Mouse (Mus musculus) limb, embryonic 14.5 days (tissue): ENCODE results near the gene Hspb9. TPM values are rescaled to one million over a fixed set of nuclear protein-coding genes. Genes with fewer than 3 reads are reported as not detected.

Experiments
- ATAC-seq: fragments of 200-750 bp; cut with Nextera tagmentation; 2 replicates; pipeline ENCODE4 v1.8.0; 2017; ENCODE audit warnings: low read depth, moderate number of reproducible peaks, moderate TSS enrichment; ENCODE audit not compliant: low FRiP score
- DNase-seq: peaks from one replicate; pipeline ENCODE4 v3.0.0-alpha.2; 2015; ENCODE audit warnings: low spot score
- H3K27ac ChIP-seq: fragments of 300-500 bp; sonication (generic); replicated peaks from 2 replicates; pipeline ENCODE4 v1.5.1; 2014; ENCODE audit warnings: low read depth, mild to moderate bottlenecking, low read length, moderate library complexity, mixed read lengths
- H3K27me3 ChIP-seq: fragments of 300-500 bp; sonication (generic); 2 replicates; pipeline ENCODE4 v1.6.1; 2014; ENCODE audit warnings: low read length, mixed read lengths; ENCODE audit not compliant: control insufficient read depth, insufficient read depth
- H3K36me3 ChIP-seq: fragments of 300-500 bp; sonication (generic); 2 replicates; pipeline ENCODE4 v1.6.1; 2014; ENCODE audit warnings: mild to moderate bottlenecking, low read length, moderate library complexity, mixed read lengths; ENCODE audit not compliant: control insufficient read depth, insufficient read depth
- H3K4me1 ChIP-seq: fragments of 300-500 bp; sonication (generic); 2 replicates; pipeline ENCODE4 v1.6.1; 2014; ENCODE audit warnings: antibody characterized with exemption, low read length, mixed read lengths; ENCODE audit not compliant: control insufficient read depth, insufficient read depth
- H3K4me2 ChIP-seq: fragments of 300-500 bp; sonication (generic); replicated peaks from 2 replicates; pipeline ENCODE4 v1.6.1; 2014; ENCODE audit warnings: low read depth, mild to moderate bottlenecking, low read length, moderate library complexity; ENCODE audit not compliant: severe bottlenecking
- H3K4me3 ChIP-seq: fragments of 300-500 bp; sonication (generic); replicated peaks from 2 replicates; pipeline ENCODE4 v1.5.1; 2014; ENCODE audit warnings: low read length
- H3K9ac ChIP-seq: fragments of 300-500 bp; sonication (generic); 2 replicates; pipeline ENCODE4 v1.6.1; 2014; ENCODE audit warnings: mild to moderate bottlenecking, low read depth, low read length, moderate library complexity; ENCODE audit not compliant: severe bottlenecking
- H3K9me3 ChIP-seq: fragments of 300-500 bp; sonication (generic); 2 replicates; pipeline ENCODE4 v1.6.1; 2016; ENCODE audit warnings: low read length; ENCODE audit not compliant: control insufficient read depth
- POLR2A ChIP-seq: fragments of 200-500 bp; IDR thresholded peaks from 2 replicates; pipeline ENCODE4 v1.8.0; 2012; ENCODE audit warnings: inconsistent platforms, mild to moderate bottlenecking, moderate library complexity, borderline replicate concordance; ENCODE audit not compliant: insufficient read depth, insufficient read length; ENCODE audit errors: extremely low read depth
- WGBS: fragments of 180-500 bp; shearing (Covaris S2); extraction: QIAGEN DNeasy Blood & Tissue Kit; methylation state at CpG from one replicate; pipeline ENCODE4 v1.1.7; 2014; 5-methylcytosine and 5-hydroxymethylcytosine counted together
- polyA plus RNA-seq, 2 experiments: library from polyadenylated mRNA; depleted of rRNA in 1 of 2; stranded (reverse) in 1 of 2; unstranded in 1 of 2; fragments of >200 nt; fragmentation: Nextera tagmentation in 1 of 2; extraction: Ambion mirVana in 1 of 2; gene quantifications; 2 replicates each; pipeline versions ENCODE4 v1.2.1 to v1.2.3; 2012 to 2014

Gene Hspb9
- polyA plus RNA-seq (2012; rRNA removed) (not detected in 2 replicates), polyA plus RNA-seq (2014; fragmentation: Nextera tagmentation; extraction: Ambion mirVana) (0.77 TPM in 1 of 2 replicates, not detected in the other)

- TF ChIP-seq POLR2A = 0 out of 2 replicates have a peak, but pooled peaks have one; percentile 13
- Histone ChIP-seq H3K4me3 (peak within 1 kb of the TSS; percentile 23), H3K9ac (peak within 1 kb of the TSS; percentile 13; the same call in 1 of the 2 replicates), H3K9me3 (no peaks in the 10 kb centered on the region), H3K27me3 (no peaks in the 10 kb centered on the region), H3K4me2 (peak within 1 kb of the TSS; percentile 72), H3K27ac (0 out of 2 replicates have a peak within 1 kb of the TSS, but pooled peaks have one; percentile 39), H3K36me3 (peaks cover 57% of the 10 kb centered on the region), H3K4me1 (peaks cover 23% of the 10 kb centered on the region)
- no peak for ATAC-seq
- WGBS = 8% methylated on average over 38 of the region's 38 CpGs
- peak; percentile 58 for DNase-seq
Observed at GRCm38 (mm10) chr11:100713735-100714533, at the start of gene Hspb9. Hspb9 (plus strand) TSS chr11:100713850.

- H3K4me1 ChIP-seq = peaks cover 8% of the 10 kb centered on the region; the same call in 1 of the 2 replicates
- H3K9me3 ChIP-seq = no peaks in the 10 kb centered on the region
- H3K36me3 ChIP-seq = no peaks in the 10 kb centered on the region
- H3K27me3 ChIP-seq = peaks cover 6% of the 10 kb centered on the region; the same call in 1 of the 2 replicates
- DNase-seq = no peak
- 59% methylated on average over 1 of the region's 1 CpGs for WGBS
- no peak overlapping the region for H3K27ac ChIP-seq
- ATAC-seq = no peak
- no peak overlapping the region for H3K4me3 ChIP-seq
- H3K4me2 ChIP-seq = no peak overlapping the region
- no peak overlapping the region for H3K9ac ChIP-seq
- no peak for TF ChIP-seq POLR2A
Observed at GRCm38 (mm10) chr11:100671049-100671448, 42.6 kb upstream of the Hspb9 start.

- peaks cover 8% of the 10 kb centered on the region; the same call in 1 of the 2 replicates for H3K4me1 ChIP-seq
- TF ChIP-seq POLR2A = no peak
- no peak overlapping the region for H3K27ac ChIP-seq
- no peak overlapping the region for H3K4me2 ChIP-seq
- H3K9me3 ChIP-seq = no peaks in the 10 kb centered on the region
- 59% methylated on average over 2 of the region's 2 CpGs for WGBS
- ATAC-seq = no peak
- H3K9ac ChIP-seq = no peak overlapping the region
- DNase-seq = no peak
- no peak overlapping the region for H3K4me3 ChIP-seq
- H3K36me3 ChIP-seq = no peaks in the 10 kb centered on the region
- peaks cover 6% of the 10 kb centered on the region; the same call in 1 of the 2 replicates for H3K27me3 ChIP-seq
Observed at GRCm38 (mm10) chr11:100671956-100672355, 41.7 kb upstream of the Hspb9 start.

- H3K27me3 ChIP-seq = peaks cover 6% of the 10 kb centered on the region; the same call in 1 of the 2 replicates
- ATAC-seq (no peak), DNase-seq (no peak)
- peak overlapping the region; percentile 50 for H3K9ac ChIP-seq
- no peak overlapping the region for H3K27ac ChIP-seq
- peak overlapping the region; percentile 39 for H3K4me2 ChIP-seq
- H3K4me3 ChIP-seq = peak overlapping the region; percentile 18
- H3K36me3 ChIP-seq = no peaks in the 10 kb centered on the region
- 0 out of 2 replicates have a peak, but pooled peaks have one; percentile 9 for TF ChIP-seq POLR2A
- H3K4me1 ChIP-seq = peaks cover 8% of the 10 kb centered on the region; the same call in 1 of the 2 replicates
- no peaks in the 10 kb centered on the region for H3K9me3 ChIP-seq
- 5% methylated on average over 23 of the region's 23 CpGs for WGBS
Observed at GRCm38 (mm10) chr11:100673169-100673568, 40.5 kb upstream of the Hspb9 start.

- WGBS = 45% methylated on average over 7 of the region's 7 CpGs
- Histone ChIP-seq H3K36me3 (no peaks in the 10 kb centered on the region), H3K9me3 (no peaks in the 10 kb centered on the region), H3K4me1 (peaks cover 7% of the 10 kb centered on the region; the same call in 1 of the 2 replicates), H3K27me3 (peaks cover 6% of the 10 kb centered on the region; the same call in 1 of the 2 replicates), H3K4me3 (no peak overlapping the region), H3K27ac (no peak overlapping the region), H3K4me2 (no peak overlapping the region), H3K9ac (no peak overlapping the region)
- DNase-seq = no peak
- no peak for ATAC-seq
- no peak for TF ChIP-seq POLR2A
Observed at GRCm38 (mm10) chr11:100677810-100678209, 35.8 kb upstream of the Hspb9 start.
